Mouse (Mus musculus): ENCODE data around the gene Tab1. TPM values are rescaled to one million over a fixed set of nuclear protein-coding genes. Genes with fewer than 3 reads are reported as not detected.
A peak's percentile ranks its signal among the peaks of the same experiment; 100 is the strongest.

Gene Tab1
- polyA plus RNA-seq, 1 experiment = 33.3 TPM

- peaks cover 28% of the 10 kb centered on the region for H3K36me3 ChIP-seq (ENCODE audit: control insufficient read depth, insufficient read depth)
- no peaks in the 10 kb centered on the region for H3K27me3 ChIP-seq (ENCODE audit: control insufficient read depth, insufficient read depth, insufficient read length)
- peak overlapping the region; percentile 78 for H3K4me2 ChIP-seq (ENCODE audit: low read depth)
- no peak overlapping the region for H3K4me3 ChIP-seq
- no peaks in the 10 kb centered on the region for H3K79me2 ChIP-seq (ENCODE audit: control insufficient read depth, insufficient read depth)
- TF ChIP-seq MYOG (IDR thresholded peaks at IDR 0.05; ENCODE audit: control insufficient read depth in 1 of 3, insufficient read depth in 1 of 3, insufficient read length in 2 of 3, low read depth in 2 of 3) = peak in 2 of 3 experiments; percentile 10 to 79
- peak; percentile 27 for TF ChIP-seq TCF12 (IDR thresholded peaks at IDR 0.05; ENCODE audit: insufficient read depth, poor library complexity, severe bottlenecking)
- peak; percentile 45 for TF ChIP-seq POLR2A (IDR thresholded peaks at IDR 0.05; ENCODE audit: insufficient read length, low read depth)
- TF ChIP-seq MAX (IDR thresholded peaks at IDR 0.05; ENCODE audit: low read depth) = no peak
- TF ChIP-seq CEBPB (IDR thresholded peaks at IDR 0.05; ENCODE audit: insufficient read depth, poor library complexity, severe bottlenecking) = no peak
- TF ChIP-seq MYOD1 (IDR thresholded peaks at IDR 0.05; ENCODE audit: control insufficient read depth in 1 of 3, insufficient read length in 2 of 3, low read depth in 2 of 3) = peak in 1 of 3 experiments; percentile 61
- H3ac ChIP-seq (ENCODE audit: control insufficient read depth, insufficient read length) = no peak overlapping the region
These were observed 27.3 kb downstream of the Tab1 start for GRCm38 (mm10) chr15:80160223-80160622.

GRCm38 (mm10) chr15:80160726-80161125 is 27.8 kb downstream of the Tab1 start:
- H3K79me2 ChIP-seq (ENCODE audit: control insufficient read depth, insufficient read depth) = no peaks in the 10 kb centered on the region
- peaks cover 23% of the 10 kb centered on the region for H3K36me3 ChIP-seq (ENCODE audit: control insufficient read depth, insufficient read depth)
- peak overlapping the region; percentile 78 for H3K4me2 ChIP-seq (ENCODE audit: low read depth)
- H3K4me3 ChIP-seq = no peak overlapping the region
- no peaks in the 10 kb centered on the region for H3K27me3 ChIP-seq (ENCODE audit: control insufficient read depth, insufficient read depth, insufficient read length)
- no peak overlapping the region for H3ac ChIP-seq (ENCODE audit: control insufficient read depth, insufficient read length)
- peak; percentile 39 to 91 (median 69) for TF ChIP-seq MYOD1 (IDR thresholded peaks at IDR 0.05; ENCODE audit: control insufficient read depth in 1 of 3, insufficient read length in 2 of 3, low read depth in 2 of 3)
- peak; percentile 33 to 88 (median 80) for TF ChIP-seq MYOG (IDR thresholded peaks at IDR 0.05; ENCODE audit: control insufficient read depth in 1 of 3, insufficient read depth in 1 of 3, insufficient read length in 2 of 3, low read depth in 2 of 3)
- no peak for TF ChIP-seq CEBPB (IDR thresholded peaks at IDR 0.05; ENCODE audit: insufficient read depth, poor library complexity, severe bottlenecking)

- no peak for TF ChIP-seq TCF12 (IDR thresholded peaks at IDR 0.05; ENCODE audit: insufficient read depth, poor library complexity, severe bottlenecking)
These were observed 28.3 kb downstream of the Tab1 start for GRCm38 (mm10) chr15:80161199-80161598.

GRCm38 (mm10) chr15:80162401-80162964 is 29.6 kb downstream of the Tab1 start:
- TF ChIP-seq POLR2A (IDR thresholded peaks at IDR 0.05; ENCODE audit: insufficient read length, low read depth) = peak; percentile 18
- no peak for TF ChIP-seq MYOD1 (IDR thresholded peaks at IDR 0.05; ENCODE audit: control insufficient read depth in 1 of 3, insufficient read length in 2 of 3, low read depth in 2 of 3)
- TF ChIP-seq CEBPB (IDR thresholded peaks at IDR 0.05; ENCODE audit: insufficient read depth, poor library complexity, severe bottlenecking) = no peak
- TF ChIP-seq MAX (IDR thresholded peaks at IDR 0.05; ENCODE audit: low read depth) = no peak
- no peak for TF ChIP-seq REST (IDR thresholded peaks at IDR 0.05; ENCODE audit: insufficient read depth, insufficient read length)
- TF ChIP-seq TCF12 (IDR thresholded peaks at IDR 0.05; ENCODE audit: insufficient read depth, poor library complexity, severe bottlenecking) = no peak
- no peak for TF ChIP-seq USF1 (IDR thresholded peaks at IDR 0.05; ENCODE audit: low read depth)
- H3K27me3 ChIP-seq (ENCODE audit: control insufficient read depth, insufficient read depth, insufficient read length) = no peaks in the 10 kb centered on the region
- H3K4me2 ChIP-seq (ENCODE audit: low read depth) = no peak overlapping the region
- H3ac ChIP-seq (ENCODE audit: control insufficient read depth, insufficient read length) = no peak overlapping the region
- H3K36me3 ChIP-seq (ENCODE audit: control insufficient read depth, insufficient read depth) = peaks cover 14% of the 10 kb centered on the region
- H3K79me2 ChIP-seq (ENCODE audit: control insufficient read depth, insufficient read depth) = no peaks in the 10 kb centered on the region
- H3K4me3 ChIP-seq = no peak overlapping the region

More at GRCm38 (mm10) chr15:80161199-80161598, 28.3 kb downstream of the Tab1 start:
- no peak overlapping the region for H3K4me3 ChIP-seq
- H3K27me3 ChIP-seq (ENCODE audit: control insufficient read depth, insufficient read depth, insufficient read length) = no peaks in the 10 kb centered on the region
- no peaks in the 10 kb centered on the region for H3K79me2 ChIP-seq (ENCODE audit: control insufficient read depth, insufficient read depth)
- peaks cover 18% of the 10 kb centered on the region for H3K36me3 ChIP-seq (ENCODE audit: control insufficient read depth, insufficient read depth)
- no peak overlapping the region for H3K4me2 ChIP-seq (ENCODE audit: low read depth)
- H3ac ChIP-seq (ENCODE audit: control insufficient read depth, insufficient read length) = no peak overlapping the region

GRCm38 (mm10) chr15:80163274-80163673 is 30.3 kb downstream of the Tab1 start:
- H3K36me3 ChIP-seq (ENCODE audit: control insufficient read depth, insufficient read depth) = peaks cover 6% of the 10 kb centered on the region
- H3ac ChIP-seq (ENCODE audit: control insufficient read depth, insufficient read length) = no peak overlapping the region
- TF ChIP-seq POLR2AphosphoS2 (IDR thresholded peaks at IDR 0.05; ENCODE audit: insufficient read length, low read depth) = peak; percentile 69
- no peak for TF ChIP-seq TCF12 (IDR thresholded peaks at IDR 0.05; ENCODE audit: insufficient read depth, poor library complexity, severe bottlenecking)

GRCm38 (mm10) chr15:80163716-80164115 is 30.8 kb downstream of the Tab1 start:
- Histone ChIP-seq H3ac (ENCODE audit: control insufficient read depth, insufficient read length) (no peak overlapping the region), H3K4me3 (no peak overlapping the region), H3K4me2 (ENCODE audit: low read depth) (no peak overlapping the region), H3K79me2 (ENCODE audit: control insufficient read depth, insufficient read depth) (no peaks in the 10 kb centered on the region), H3K27me3 (ENCODE audit: control insufficient read depth, insufficient read depth, insufficient read length) (no peaks in the 10 kb centered on the region), H3K36me3 (ENCODE audit: control insufficient read depth, insufficient read depth) (peaks cover 5% of the 10 kb centered on the region)
- TF ChIP-seq MYOD1 (IDR thresholded peaks at IDR 0.05; ENCODE audit: control insufficient read depth in 1 of 3, insufficient read length in 2 of 3, low read depth in 2 of 3) (peak in 2 of 3 experiments; percentile 42 to 86), TCF12 (IDR thresholded peaks at IDR 0.05; ENCODE audit: insufficient read depth, poor library complexity, severe bottlenecking) (no peak), MYOG (IDR thresholded peaks at IDR 0.05; ENCODE audit: control insufficient read depth in 1 of 3, insufficient read depth in 1 of 3, insufficient read length in 2 of 3, low read depth in 2 of 3) (peak in 1 of 3 experiments; percentile 58)

More at GRCm38 (mm10) chr15:80163274-80163673, 30.3 kb downstream of the Tab1 start:
- Histone ChIP-seq H3K27me3 (ENCODE audit: control insufficient read depth, insufficient read depth, insufficient read length) (no peaks in the 10 kb centered on the region), H3K4me3 (no peak overlapping the region), H3K79me2 (ENCODE audit: control insufficient read depth, insufficient read depth) (no peaks in the 10 kb centered on the region), H3K4me2 (ENCODE audit: low read depth) (no peak overlapping the region)
